Mouse (Mus musculus) heart, postnatal 0 days (tissue): ENCODE measurements around the gene Inpp5d.

Experiments
- CTCF ChIP-seq: IDR thresholded peaks from 2 replicates; pipeline ENCODE4 v1.5.1; 2016; ENCODE audit warnings: antibody characterized with exemption, control low read depth, low read depth
- EP300 ChIP-seq: IDR thresholded peaks from 2 replicates; pipeline ENCODE4 v1.6.1; 2016; ENCODE audit warnings: antibody characterized with exemption, low read depth

DNA sequence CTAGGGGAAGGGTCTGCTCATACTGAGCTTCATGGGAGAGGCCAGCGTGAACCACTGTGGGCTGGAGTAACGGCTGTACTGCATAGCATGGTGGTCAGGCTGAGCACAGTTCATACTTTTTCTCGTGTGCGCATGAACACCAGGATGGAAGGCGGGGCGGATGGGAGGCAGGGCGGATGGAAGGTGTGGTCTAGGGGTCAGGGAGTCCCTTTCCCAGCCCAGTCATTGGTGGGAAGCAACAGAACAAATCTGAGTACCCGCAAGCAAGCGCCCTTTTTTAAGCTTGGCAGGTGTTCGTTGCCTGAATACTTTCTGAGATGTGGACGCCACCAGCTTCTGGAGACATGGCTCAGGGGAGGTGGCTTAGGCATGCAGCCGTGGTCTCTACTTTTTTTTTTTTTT is 16.6 kb downstream of the Inpp5d start:
- TF ChIP-seq CTCF, result no peak
- TF ChIP-seq EP300, result no peak
